Mouse (Mus musculus) intestine, postnatal 0 days (tissue): ENCODE data around the gene Abcc4. TPM values are rescaled to one million over a fixed set of nuclear protein-coding genes. Genes with fewer than 3 reads are reported as not detected.

Experiments used
- ATAC-seq: fragments of 200-750 bp; cut with Nextera tagmentation; 2 replicates; pipeline ENCODE4 v1.8.0; 2017; ENCODE audit warnings: mild to moderate bottlenecking, moderate TSS enrichment, moderate library complexity
- H3K27ac ChIP-seq: fragments of 300-500 bp; sonication (generic); 2 replicates; pipeline ENCODE4 v1.5.1; 2014; ENCODE audit warnings: mild to moderate bottlenecking, low read depth, low read length, moderate library complexity
- H3K27me3 ChIP-seq: fragments of 300-500 bp; sonication (generic); replicated peaks from 2 replicates; pipeline ENCODE4 v1.6.1; 2014; ENCODE audit warnings: low read length, mixed read lengths; ENCODE audit not compliant: control insufficient read depth, insufficient read depth
- H3K36me3 ChIP-seq: fragments of 300-500 bp; sonication (generic); 2 replicates; pipeline ENCODE4 v1.6.1; 2014; ENCODE audit warnings: mild to moderate bottlenecking, moderate library complexity; ENCODE audit not compliant: control insufficient read depth, insufficient read depth
- H3K4me1 ChIP-seq: fragments of 300-500 bp; sonication (generic); replicated peaks from 2 replicates; pipeline ENCODE4 v1.6.1; 2014; ENCODE audit warnings: antibody characterized with exemption, low read length, mixed read lengths; ENCODE audit not compliant: control insufficient read depth, insufficient read depth
- H3K4me2 ChIP-seq: fragments of 300-500 bp; sonication (generic); replicated peaks from 2 replicates; pipeline ENCODE4 v1.6.1; 2014; ENCODE audit warnings: low read depth, mild to moderate bottlenecking, moderate library complexity
- H3K4me3 ChIP-seq: fragments of 300-500 bp; sonication (generic); 2 replicates; pipeline ENCODE4 v1.5.1; 2014; ENCODE audit warnings: low read depth, low read length
- H3K9ac ChIP-seq: fragments of 300-500 bp; sonication (generic); 2 replicates; pipeline ENCODE4 v1.6.1; 2014; ENCODE audit warnings: mild to moderate bottlenecking, low read depth, low read length
- H3K9me3 ChIP-seq: fragments of 300-500 bp; sonication (generic); 2 replicates; pipeline ENCODE4 v1.6.1; 2016; ENCODE audit warnings: mixed run types; ENCODE audit not compliant: control insufficient read depth
- CTCF ChIP-seq: sonication (generic); IDR thresholded peaks from 2 replicates; pipeline ENCODE4 v1.5.1; 2016; ENCODE audit warnings: low read depth, mild to moderate bottlenecking, control low read depth, antibody characterized with exemption, moderate library complexity
- WGBS: fragments of 180-500 bp; shearing (Covaris S2); extraction: QIAGEN DNeasy Blood & Tissue Kit; methylation state at CpG from one replicate; pipeline ENCODE4 v1.1.7; 2014; 5-methylcytosine and 5-hydroxymethylcytosine counted together
- polyA plus RNA-seq: library from polyadenylated mRNA; unstranded; fragments of >200 nt; fragmentation: Nextera tagmentation; extraction: Ambion mirVana; gene quantifications from 2 replicates; pipeline ENCODE4 v1.2.1, GENCODE M21; 2015

Abcc4 gene
- polyA plus RNA-seq, 1 experiment from 2014 or later = 1.4 TPM

DNA sequence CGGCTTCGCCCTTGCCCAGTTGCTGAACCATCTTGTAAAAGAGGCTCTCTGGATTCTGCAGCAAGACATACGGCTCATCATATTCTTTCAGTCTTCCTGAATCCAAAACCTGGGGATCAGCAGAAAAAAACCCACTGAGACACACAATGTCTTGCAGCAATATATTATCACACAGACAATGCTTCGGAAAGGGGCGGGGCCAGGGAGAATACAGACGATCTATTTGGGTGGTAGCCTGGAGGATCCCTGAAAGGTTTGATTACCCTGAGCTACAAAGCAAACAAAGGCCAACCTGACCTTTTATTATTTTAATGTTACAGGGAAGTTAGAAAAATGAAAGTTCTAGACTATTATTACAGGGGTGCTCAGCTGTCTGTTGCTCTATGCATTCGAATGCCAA, 215.5 kb downstream of the Abcc4 start:
- Histone ChIP-seq H3K27me3 (no peaks in the 10 kb centered on the region), H3K9me3 (no peaks in the 10 kb centered on the region), H3K27ac (no peak overlapping the region), H3K4me1 (no peaks in the 10 kb centered on the region), H3K36me3 (no peaks in the 10 kb centered on the region), H3K4me2 (no peak overlapping the region), H3K9ac (no peak overlapping the region), H3K4me3 (no peak overlapping the region)
- ATAC-seq = no peak
- WGBS = 76% methylated on average over 7 of the region's 7 CpGs
- no peak for TF ChIP-seq CTCF

DNA sequence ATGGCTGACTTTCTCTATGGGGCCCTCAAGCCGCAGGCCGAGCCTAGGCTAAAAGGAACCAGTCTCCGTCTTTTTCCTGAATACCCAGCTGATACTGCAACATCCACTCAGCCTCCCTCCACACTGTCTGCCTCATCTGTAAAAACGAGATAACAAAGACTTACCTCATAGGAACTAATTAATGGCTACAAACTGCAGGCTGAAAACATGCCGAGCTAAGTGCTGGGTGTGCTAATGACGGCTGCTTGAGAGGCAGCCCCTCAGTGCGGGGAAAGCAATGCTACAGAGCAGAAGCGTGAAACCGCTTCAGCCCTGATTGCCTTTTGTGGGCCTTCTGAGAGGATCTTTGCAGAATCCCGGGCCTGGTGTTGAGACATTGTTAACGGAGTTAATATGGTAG, 219.7 kb downstream of the Abcc4 start:
- ATAC-seq = no peak
- 89% methylated on average over 11 of the region's 11 CpGs for WGBS

DNA sequence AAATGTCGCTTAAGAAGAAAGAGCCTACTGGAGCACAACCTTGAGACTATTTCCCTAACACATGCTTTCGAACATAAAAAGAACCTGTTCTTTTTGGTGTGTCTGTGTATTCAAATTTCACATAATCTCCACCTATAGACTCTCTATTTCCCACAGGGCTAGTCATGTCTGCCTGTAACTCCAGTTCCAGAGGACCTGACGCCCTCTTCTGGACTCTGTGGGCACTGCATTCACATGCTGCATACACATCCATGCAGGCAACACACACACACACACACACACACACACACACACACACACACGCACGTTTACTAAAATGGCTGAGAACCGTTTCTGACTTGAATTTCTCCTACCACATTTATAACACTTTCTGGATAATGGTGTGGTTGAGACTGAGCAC, 220.4 kb downstream of the Abcc4 start:
- ATAC-seq = no peak
- H3K27me3 ChIP-seq = no peaks in the 10 kb centered on the region
- no peak overlapping the region for H3K4me3 ChIP-seq
- H3K4me1 ChIP-seq = no peaks in the 10 kb centered on the region
- no peak for TF ChIP-seq CTCF
- WGBS = 94% methylated on average over 6 of the region's 6 CpGs
- H3K9me3 ChIP-seq = no peaks in the 10 kb centered on the region
- no peak overlapping the region for H3K4me2 ChIP-seq
- no peaks in the 10 kb centered on the region for H3K36me3 ChIP-seq
- H3K9ac ChIP-seq = no peak overlapping the region
- H3K27ac ChIP-seq = no peak overlapping the region

More for the DNA sequence above, 219.7 kb downstream of the Abcc4 start:
- Histone ChIP-seq H3K27ac (no peak overlapping the region), H3K4me1 (no peaks in the 10 kb centered on the region), H3K36me3 (no peaks in the 10 kb centered on the region), H3K4me3 (no peak overlapping the region), H3K4me2 (no peak overlapping the region), H3K27me3 (no peaks in the 10 kb centered on the region), H3K9ac (no peak overlapping the region), H3K9me3 (no peaks in the 10 kb centered on the region)
- no peak for TF ChIP-seq CTCF

- Histone ChIP-seq H3K36me3 (no peaks in the 10 kb centered on the region), H3K4me2 (no peak overlapping the region), H3K27ac (no peak overlapping the region), H3K9ac (no peak overlapping the region), H3K9me3 (no peaks in the 10 kb centered on the region), H3K4me3 (no peak overlapping the region), H3K27me3 (no peaks in the 10 kb centered on the region), H3K4me1 (no peaks in the 10 kb centered on the region)
- no peak for TF ChIP-seq CTCF
- no peak for ATAC-seq
- 81% methylated on average over 5 of the region's 5 CpGs for WGBS
Observed at GRCm38 (mm10) chr14:118482320-118482719, 223.7 kb downstream of the Abcc4 start.

DNA sequence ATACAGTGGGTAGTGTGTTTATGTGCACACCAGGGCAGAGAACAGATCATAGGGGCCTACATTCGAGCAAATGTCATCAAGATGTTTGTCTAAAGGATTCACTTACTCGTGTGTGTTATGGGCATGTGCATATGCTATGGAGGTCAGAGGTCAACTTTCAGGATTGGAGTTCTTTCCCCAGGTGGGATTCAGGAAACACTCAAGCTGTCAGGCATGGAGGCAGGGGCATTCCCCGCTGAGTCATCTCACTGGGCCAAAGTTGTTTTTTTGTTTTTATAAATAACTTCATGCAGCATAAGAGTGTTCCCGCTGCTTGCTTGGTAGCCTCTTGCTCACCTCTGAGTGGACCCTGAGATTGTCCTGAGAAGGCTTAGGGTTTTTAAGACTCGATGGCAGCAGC, 224.2 kb downstream of the Abcc4 start:
- no peaks in the 10 kb centered on the region for H3K36me3 ChIP-seq
- no peak overlapping the region for H3K27ac ChIP-seq
- TF ChIP-seq CTCF = no peak
- ATAC-seq = no peak
- no peak overlapping the region for H3K4me3 ChIP-seq
- 61% methylated on average over 5 of the region's 5 CpGs for WGBS
- no peak overlapping the region for H3K9ac ChIP-seq
- H3K4me1 ChIP-seq = no peaks in the 10 kb centered on the region
- H3K9me3 ChIP-seq = no peaks in the 10 kb centered on the region
- no peaks in the 10 kb centered on the region for H3K27me3 ChIP-seq
- no peak overlapping the region for H3K4me2 ChIP-seq

GRCm38 (mm10) chr14:118476329-118476728, 229.7 kb downstream of the Abcc4 start:
- no peak for TF ChIP-seq CTCF
- WGBS = 72% methylated on average over 3 of the region's 3 CpGs
- no peak overlapping the region for H3K4me2 ChIP-seq
- H3K4me1 ChIP-seq = no peaks in the 10 kb centered on the region
- no peak overlapping the region for H3K9ac ChIP-seq
- ATAC-seq = no peak
- H3K9me3 ChIP-seq = peaks cover 3% of the 10 kb centered on the region; the same call in 1 of the 2 replicates
- H3K4me3 ChIP-seq = no peak overlapping the region
- H3K27ac ChIP-seq = no peak overlapping the region
- no peaks in the 10 kb centered on the region for H3K36me3 ChIP-seq
- peaks cover 21% of the 10 kb centered on the region for H3K27me3 ChIP-seq

DNA sequence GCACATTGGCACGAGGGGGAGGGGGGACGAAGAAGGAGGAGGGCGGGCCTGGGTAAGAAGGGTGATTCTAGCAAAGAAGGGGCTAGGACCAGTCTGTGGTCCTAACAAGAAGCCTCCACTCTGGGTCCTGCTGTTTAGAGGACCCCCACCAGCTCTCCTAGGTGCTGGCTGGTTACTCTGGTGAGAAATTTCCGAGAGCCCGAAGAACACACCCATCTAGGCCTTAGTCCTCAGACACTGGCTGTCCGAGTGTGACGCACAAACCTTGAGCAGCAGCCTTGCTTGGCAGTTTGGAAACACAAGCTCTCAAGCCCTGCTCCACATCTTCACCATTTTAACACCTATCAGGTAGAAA, 230.9 kb downstream of the Abcc4 start:
- Histone ChIP-seq H3K4me3 (no peak overlapping the region), H3K27ac (no peak overlapping the region), H3K4me1 (no peaks in the 10 kb centered on the region), H3K9me3 (peaks cover 4% of the 10 kb centered on the region; the same call in 1 of the 2 replicates), H3K9ac (no peak overlapping the region), H3K27me3 (peaks cover 21% of the 10 kb centered on the region), H3K4me2 (no peak overlapping the region), H3K36me3 (no peaks in the 10 kb centered on the region)
- no peak for TF ChIP-seq CTCF
- ATAC-seq = no peak
- 68% methylated on average over 7 of the region's 7 CpGs for WGBS
